Mouse (Mus musculus): ENCODE results near the gene Cyp2w1. TPM values are rescaled to one million over a fixed set of nuclear protein-coding genes. Genes with fewer than 3 reads are reported as not detected.
"Not testable (repeated sequence)": the region's sequence is repeated elsewhere in the genome, so short reads cannot be mapped to it uniquely, and the experiment has no call there.

Gene Cyp2w1
- polyA plus RNA-seq, 1 experiment from 2014 or later, result not detected

DNA sequence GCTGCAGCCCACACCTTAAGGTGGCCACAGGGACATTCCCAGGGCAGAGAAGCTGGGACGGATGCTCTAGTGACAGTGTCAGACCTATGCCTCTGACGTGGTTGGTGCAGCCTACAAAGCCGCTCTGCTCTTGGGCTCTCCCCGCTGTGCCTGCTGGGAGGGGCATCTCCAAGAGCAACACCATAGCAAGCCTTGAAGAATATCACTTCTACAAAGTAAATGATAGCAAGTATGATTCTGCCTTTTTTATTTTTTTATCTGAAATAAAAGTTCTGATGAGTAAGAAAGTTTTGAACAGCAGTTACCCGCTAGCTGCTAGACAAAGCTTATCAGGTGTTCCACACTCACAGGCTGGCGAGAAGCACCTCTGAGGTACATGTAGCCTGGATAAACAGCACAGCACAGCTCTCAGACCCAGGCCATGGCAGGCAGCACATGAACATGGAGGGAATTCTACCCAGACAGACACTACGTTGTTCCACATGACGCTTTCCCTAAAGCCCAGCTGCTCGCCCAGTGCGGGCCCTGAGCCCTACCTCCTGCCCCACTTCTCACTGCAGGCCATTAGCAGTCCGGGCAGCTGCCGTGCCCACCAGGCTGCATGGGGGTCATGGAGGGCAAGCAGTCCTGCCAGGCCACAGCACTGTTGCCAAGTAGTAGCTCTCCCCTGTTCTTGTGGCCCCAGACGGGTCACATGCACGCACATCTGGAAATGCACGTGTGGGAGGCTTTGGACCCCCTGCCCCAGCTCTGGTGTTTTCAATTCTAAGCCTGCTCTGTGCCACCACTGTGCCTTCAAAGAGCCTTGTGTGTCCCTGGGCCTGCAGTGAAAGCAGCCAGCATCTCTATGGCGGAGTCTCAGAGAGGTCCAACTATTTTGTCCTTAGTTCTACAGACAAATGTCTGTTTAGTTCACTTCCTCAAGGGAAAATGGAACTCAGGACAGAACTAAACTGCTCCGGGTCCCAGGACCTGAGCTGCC, 36.6 kb downstream of the Cyp2w1 start:
- Histone ChIP-seq H3K4me1 (peaks cover 49% of the 10 kb centered on the region), H3K27ac (replicated peaks) (peak overlapping the region; percentile 77), H3K27me3 (replicated peaks) (no peaks in the 10 kb centered on the region), H3K4me3 (replicated peaks) (no peak overlapping the region), H3K9ac (replicated peaks) (0 out of 2 replicates have a peak overlapping the region, but pooled peaks have one; percentile 3), H3K4me2 (0 out of 2 replicates have a peak overlapping the region, but pooled peaks have one; percentile 9), H3K36me3 (no peaks in the 10 kb centered on the region), H3K9me3 (replicated peaks) (no peaks in the 10 kb centered on the region)
- WGBS, result 68% methylated on average over 17 of the region's 17 CpGs
- ATAC-seq (ENCODE audit: low FRiP score), result peak; percentile 45; the same call in 1 of the 2 replicates

DNA sequence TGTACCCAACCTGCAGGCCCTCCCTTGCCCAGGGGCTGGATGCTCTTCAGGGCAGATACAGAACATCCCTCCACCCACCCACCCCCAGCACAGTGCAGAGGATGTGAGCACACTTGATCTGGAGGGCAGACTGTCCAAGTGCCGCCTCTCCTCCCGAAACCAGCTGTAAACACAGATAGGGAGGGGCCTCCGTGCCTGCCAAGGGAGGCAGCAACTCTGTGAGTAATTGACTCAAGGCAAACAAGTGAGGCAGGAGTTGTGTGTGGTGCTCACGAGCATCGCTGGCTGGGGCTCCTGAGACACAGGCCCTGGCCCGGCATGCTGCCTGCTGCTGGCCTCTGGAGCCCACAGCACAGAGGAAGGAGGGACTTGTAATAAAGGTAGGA, 37.3 kb downstream of the Cyp2w1 start:
- H3K4me1 ChIP-seq, result peaks cover 45% of the 10 kb centered on the region
- 0 out of 2 replicates have a peak, but pooled peaks cover 3% of the 10 kb centered on the region for H3K36me3 ChIP-seq
- H3K9me3 ChIP-seq (replicated peaks), result no peaks in the 10 kb centered on the region
- no peak overlapping the region for H3K4me3 ChIP-seq (replicated peaks)
- peak overlapping the region; percentile 3; the same call in 1 of the 2 replicates for H3K9ac ChIP-seq (replicated peaks)
- 0 out of 2 replicates have a peak overlapping the region, but pooled peaks have one; percentile 9 for H3K4me2 ChIP-seq
- 23% methylated on average over 6 of the region's 6 CpGs for WGBS
- no peaks in the 10 kb centered on the region for H3K27me3 ChIP-seq (replicated peaks)
- peak overlapping the region; percentile 77 for H3K27ac ChIP-seq (replicated peaks)
- peak; percentile 65 for ATAC-seq (ENCODE audit: low FRiP score)

DNA sequence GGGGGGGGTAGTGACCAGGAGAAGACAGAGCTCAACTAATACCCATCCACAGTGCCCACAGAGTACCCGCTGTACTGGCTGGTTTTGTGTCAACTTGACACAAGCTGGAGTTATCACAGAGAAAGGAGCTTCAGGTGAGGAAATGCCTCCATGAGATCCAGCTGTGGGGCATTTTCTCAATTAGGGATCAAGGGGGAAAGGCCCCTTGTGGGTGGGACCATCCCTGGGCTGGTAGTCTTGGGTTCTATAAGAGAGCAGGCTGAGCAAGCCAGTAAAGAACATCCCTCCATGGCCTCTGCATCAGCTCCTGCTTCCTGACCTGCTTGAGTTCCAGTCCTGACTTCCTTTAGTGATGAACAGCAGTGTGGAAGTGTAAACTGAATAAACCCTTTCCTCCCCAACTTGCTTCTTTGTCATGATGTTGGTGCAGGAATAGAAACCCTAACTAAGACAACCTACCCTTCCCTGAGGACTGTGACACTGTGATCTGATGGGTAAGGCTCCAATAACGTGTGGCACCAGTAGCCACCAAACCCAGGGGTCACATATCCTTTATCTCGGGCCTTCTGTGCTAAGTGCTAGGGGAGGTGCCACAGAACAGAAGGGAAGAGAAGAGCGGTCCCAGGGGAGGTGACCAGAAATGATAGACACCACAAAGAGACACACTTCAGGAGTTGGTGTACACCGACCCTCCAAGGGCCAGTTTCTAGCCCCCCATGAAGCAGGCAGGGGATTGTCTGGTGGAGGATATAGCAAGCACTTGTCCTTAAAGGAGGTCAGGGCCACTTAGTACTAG, 38.1 kb downstream of the Cyp2w1 start:
- not testable (repeated sequence) for H3K27me3 ChIP-seq (replicated peaks); H3K9ac ChIP-seq (replicated peaks); H3K4me2 ChIP-seq; H3K4me3 ChIP-seq (replicated peaks); H3K36me3 ChIP-seq; ATAC-seq (ENCODE audit: low FRiP score); H3K9me3 ChIP-seq (replicated peaks)
- Histone ChIP-seq H3K4me1 (peaks cover 42% of the 10 kb centered on the region), H3K27ac (replicated peaks) (peak overlapping the region; percentile 34; the same call in 1 of the 2 replicates)
- WGBS, result 75% methylated on average over 5 of the region's 5 CpGs

DNA sequence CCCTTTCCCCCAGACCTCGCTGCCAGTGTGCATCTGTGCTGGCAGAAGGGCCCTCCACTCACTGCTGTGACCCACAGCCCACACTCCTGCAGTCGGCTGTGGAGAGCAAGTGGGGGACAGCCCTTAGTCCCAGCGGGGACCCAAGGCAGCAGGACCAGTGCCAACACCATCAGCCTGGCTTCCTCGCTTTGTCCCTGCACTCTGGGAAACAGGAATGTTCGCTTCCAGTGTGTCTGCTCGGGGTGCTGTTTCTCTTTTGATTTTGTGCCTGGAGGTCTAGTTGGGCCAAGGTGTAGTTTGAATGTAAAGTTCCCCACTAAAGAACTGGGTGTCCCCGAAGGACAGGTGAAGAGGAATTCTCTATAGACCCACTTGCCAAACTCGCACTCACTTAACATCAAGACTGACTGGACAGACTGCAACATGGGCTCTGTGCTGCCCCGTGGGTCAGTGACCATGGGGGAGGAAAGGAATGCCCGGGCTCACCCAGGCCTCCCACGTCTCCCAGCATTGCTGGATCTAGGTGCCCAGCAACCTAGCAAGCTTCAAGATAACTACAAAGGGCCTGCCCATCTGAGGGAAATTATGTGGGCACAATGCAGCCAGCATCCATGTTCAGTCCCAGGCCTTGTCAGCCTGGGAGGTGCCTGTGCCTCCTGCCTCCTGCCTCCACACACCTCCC, 39.0 kb downstream of the Cyp2w1 start:
- H3K27me3 ChIP-seq (replicated peaks), result no peaks in the 10 kb centered on the region
- no peak overlapping the region for H3K9ac ChIP-seq (replicated peaks)
- WGBS, result 74% methylated on average over 11 of the region's 11 CpGs
- H3K9me3 ChIP-seq (replicated peaks), result no peaks in the 10 kb centered on the region
- H3K36me3 ChIP-seq, result 0 out of 2 replicates have a peak, but pooled peaks cover 3% of the 10 kb centered on the region
- H3K4me2 ChIP-seq, result no peak overlapping the region
- peaks cover 42% of the 10 kb centered on the region for H3K4me1 ChIP-seq
- peak overlapping the region; percentile 34 for H3K27ac ChIP-seq (replicated peaks)
- no peak overlapping the region for H3K4me3 ChIP-seq (replicated peaks)
- ATAC-seq (ENCODE audit: low FRiP score), result no peak

DNA sequence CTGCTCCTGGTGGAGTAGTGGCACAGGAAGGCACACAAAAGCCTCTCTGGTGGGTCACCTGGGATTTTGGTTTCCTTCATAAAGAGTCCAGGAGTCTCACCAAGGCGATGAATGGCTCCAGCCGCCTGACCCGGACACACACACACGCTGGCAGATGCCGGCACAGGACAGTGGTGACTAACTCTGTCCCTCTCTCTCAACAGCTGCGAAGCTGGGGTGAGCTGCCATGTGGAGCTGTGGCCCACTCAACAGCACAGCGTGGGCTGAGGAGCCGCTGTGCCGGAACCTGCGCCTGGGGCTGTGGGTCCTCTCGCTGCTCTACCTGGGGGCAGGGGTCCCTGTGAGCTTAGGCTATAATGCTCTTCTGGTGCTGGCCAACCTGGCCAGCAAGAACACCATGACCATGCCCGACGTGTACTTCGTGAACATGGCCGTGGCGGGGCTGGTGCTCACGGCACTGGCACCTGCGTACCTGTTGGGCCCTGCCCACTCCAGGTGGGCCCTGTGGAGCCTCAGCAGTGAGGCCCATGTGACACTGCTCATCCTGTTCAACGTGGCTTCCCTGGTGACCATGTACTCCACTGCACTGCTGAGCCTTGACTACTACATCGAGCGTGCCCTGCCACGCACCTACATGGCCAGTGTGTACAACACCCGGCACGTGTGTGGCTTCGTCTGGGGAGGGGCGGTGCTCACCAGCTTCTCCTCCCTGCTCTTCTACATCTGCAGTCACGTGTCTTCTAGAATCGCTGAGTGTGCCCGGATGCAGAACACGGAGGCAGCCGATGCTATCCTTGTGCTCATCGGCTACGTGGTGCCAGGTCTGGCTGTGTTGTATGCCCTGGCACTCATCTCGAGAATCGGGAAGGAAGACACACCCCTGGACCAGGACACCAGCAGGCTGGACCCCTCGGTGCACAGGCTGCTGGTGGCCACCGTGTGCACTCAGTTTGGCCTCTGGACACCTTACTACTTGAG, 40.1 kb downstream of the Cyp2w1 start:
- no peak for ATAC-seq (ENCODE audit: low FRiP score)
- H3K4me1 ChIP-seq, result peaks cover 39% of the 10 kb centered on the region
- H3K36me3 ChIP-seq, result 0 out of 2 replicates have a peak, but pooled peaks cover 3% of the 10 kb centered on the region
- WGBS, result 95% methylated on average over 37 of the region's 37 CpGs
- no peak overlapping the region for H3K4me3 ChIP-seq (replicated peaks)
- no peak overlapping the region for H3K9ac ChIP-seq (replicated peaks)
- no peak overlapping the region for H3K4me2 ChIP-seq
- 0 out of 2 replicates have a peak overlapping the region, but pooled peaks have one; percentile 34 for H3K27ac ChIP-seq (replicated peaks)
- no peaks in the 10 kb centered on the region for H3K27me3 ChIP-seq (replicated peaks)
- no peaks in the 10 kb centered on the region for H3K9me3 ChIP-seq (replicated peaks)

DNA sequence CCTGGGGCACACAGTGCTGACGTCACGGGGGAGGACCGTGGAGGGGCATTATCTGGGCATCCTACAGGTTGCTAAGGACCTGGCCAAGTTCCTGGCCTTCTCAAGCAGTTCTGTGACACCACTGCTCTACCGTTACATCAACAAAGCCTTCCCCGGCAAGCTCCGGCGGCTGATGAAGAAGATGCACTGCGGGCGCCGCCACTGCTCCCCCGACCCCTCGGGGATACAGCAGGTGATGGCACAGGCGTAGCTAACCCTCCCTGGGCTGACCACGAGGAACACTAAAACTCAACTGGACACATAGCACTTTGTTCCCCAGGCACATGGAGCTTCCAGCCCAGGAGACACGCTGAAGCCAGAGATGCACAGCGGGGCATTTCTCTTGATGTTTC, 40.8 kb downstream of the Cyp2w1 start:
- no peaks in the 10 kb centered on the region for H3K27me3 ChIP-seq (replicated peaks)
- no peak for ATAC-seq (ENCODE audit: low FRiP score)
- H3K9ac ChIP-seq (replicated peaks), result no peak overlapping the region
- 89% methylated on average over 16 of the region's 16 CpGs for WGBS
- peaks cover 34% of the 10 kb centered on the region for H3K4me1 ChIP-seq
- H3K27ac ChIP-seq (replicated peaks), result no peak overlapping the region
- H3K4me3 ChIP-seq (replicated peaks), result no peak overlapping the region
- H3K4me2 ChIP-seq, result no peak overlapping the region
- no peaks in the 10 kb centered on the region for H3K9me3 ChIP-seq (replicated peaks)
- H3K36me3 ChIP-seq, result 0 out of 2 replicates have a peak, but pooled peaks cover 3% of the 10 kb centered on the region

DNA sequence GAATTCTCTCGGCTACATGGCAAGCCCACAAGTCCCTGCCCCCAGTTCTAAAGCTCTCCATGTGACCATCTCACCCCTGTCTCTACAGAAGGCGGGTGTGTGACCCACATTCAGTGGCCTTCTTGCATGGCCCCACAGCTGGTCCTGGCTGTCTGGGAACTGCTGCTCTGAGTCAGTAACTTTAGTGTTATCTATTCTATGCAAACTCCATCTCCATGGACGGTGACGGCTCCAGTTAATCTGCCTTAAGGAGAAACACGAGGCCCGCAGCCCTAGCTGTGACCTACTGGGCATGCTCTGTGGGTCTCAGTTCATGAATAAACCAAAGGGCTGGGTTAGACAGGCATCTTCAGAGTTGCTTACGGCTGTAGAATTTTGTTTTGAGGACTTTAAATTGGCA, 42.0 kb downstream of the Cyp2w1 start:
- Histone ChIP-seq H3K4me1 (peaks cover 28% of the 10 kb centered on the region), H3K4me3 (replicated peaks) (no peak overlapping the region), H3K36me3 (0 out of 2 replicates have a peak, but pooled peaks cover 3% of the 10 kb centered on the region), H3K9me3 (replicated peaks) (no peaks in the 10 kb centered on the region), H3K4me2 (no peak overlapping the region), H3K9ac (replicated peaks) (no peak overlapping the region), H3K27ac (replicated peaks) (no peak overlapping the region), H3K27me3 (replicated peaks) (no peaks in the 10 kb centered on the region)
- ATAC-seq (ENCODE audit: low FRiP score), result no peak
- 74% methylated on average over 7 of the region's 7 CpGs for WGBS

DNA sequence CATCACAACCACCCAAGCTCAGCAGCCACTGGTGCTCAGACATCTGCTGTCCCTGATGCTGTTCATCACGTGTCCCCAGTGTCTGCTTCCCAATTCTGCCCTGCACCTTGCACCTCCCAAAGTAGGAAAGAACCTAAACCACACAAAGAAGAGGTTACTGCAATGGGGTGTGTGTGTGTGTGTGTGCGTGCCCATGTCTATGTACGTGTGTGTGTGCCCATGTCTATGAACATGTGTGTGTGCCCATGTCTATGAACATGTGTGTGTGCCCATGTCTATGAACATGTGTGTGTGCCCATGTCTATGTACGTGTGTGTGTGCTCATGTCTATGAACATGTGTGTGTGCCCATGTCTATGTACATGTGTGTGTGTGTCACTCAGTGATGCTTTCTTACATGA, 43.1 kb downstream of the Cyp2w1 start:
- Histone ChIP-seq H3K9ac (replicated peaks) (no peak overlapping the region), H3K27ac (replicated peaks) (no peak overlapping the region), H3K4me3 (replicated peaks) (no peak overlapping the region), H3K9me3 (replicated peaks) (no peaks in the 10 kb centered on the region), H3K27me3 (replicated peaks) (no peaks in the 10 kb centered on the region), H3K4me1 (peaks cover 20% of the 10 kb centered on the region), H3K36me3 (0 out of 2 replicates have a peak, but pooled peaks cover 3% of the 10 kb centered on the region), H3K4me2 (no peak overlapping the region)
- ATAC-seq (ENCODE audit: low FRiP score), result no peak
- 92% methylated on average over 4 of the region's 4 CpGs for WGBS

DNA sequence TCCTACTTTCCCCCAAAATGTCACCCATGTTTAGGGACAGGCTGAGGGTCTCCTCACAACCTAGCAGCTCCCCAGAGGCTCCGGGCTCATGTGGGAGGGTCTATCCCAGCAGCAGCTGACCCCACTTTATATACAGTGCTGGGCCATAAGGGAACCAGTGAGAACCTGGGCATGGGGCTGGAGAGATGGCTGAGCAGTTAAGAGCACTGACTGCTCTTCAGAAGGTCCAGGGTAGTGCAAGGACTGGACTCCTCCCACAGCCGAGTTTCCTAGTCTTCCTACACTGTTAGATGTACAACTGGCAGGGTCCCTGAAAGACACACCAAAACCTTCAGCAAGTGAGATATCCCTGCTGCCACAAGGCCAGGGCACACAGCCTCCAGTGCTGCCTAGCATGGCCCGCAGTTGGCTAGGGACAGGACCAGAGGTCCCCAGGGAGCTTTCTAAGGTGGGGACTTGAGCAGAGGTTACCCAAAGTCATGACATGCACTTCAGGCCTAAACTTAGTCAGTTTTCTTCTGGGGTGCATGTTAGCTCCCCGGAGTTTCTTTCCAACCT, 45.0 kb downstream of the Cyp2w1 start:
- Histone ChIP-seq H3K4me1 (peaks cover 11% of the 10 kb centered on the region), H3K4me2 (no peak overlapping the region), H3K9me3 (replicated peaks) (no peaks in the 10 kb centered on the region), H3K9ac (replicated peaks) (no peak overlapping the region), H3K36me3 (0 out of 2 replicates have a peak, but pooled peaks cover 3% of the 10 kb centered on the region), H3K27me3 (replicated peaks) (no peaks in the 10 kb centered on the region), H3K4me3 (replicated peaks) (no peak overlapping the region), H3K27ac (replicated peaks) (no peak overlapping the region)
- no peak for ATAC-seq (ENCODE audit: low FRiP score)
- WGBS, result 87% methylated on average over 4 of the region's 4 CpGs

Measured in neural tube, embryonic 15.5 days (tissue).